Mouse (Mus musculus): ENCODE data around the gene Arpp19.

Arpp19 gene

GRCm38 (mm10) chr9:75040566-75040965 lies 3.2 kb downstream of the Arpp19 start:
- peak; percentile 34 to 50 for DNase-seq

DNA sequence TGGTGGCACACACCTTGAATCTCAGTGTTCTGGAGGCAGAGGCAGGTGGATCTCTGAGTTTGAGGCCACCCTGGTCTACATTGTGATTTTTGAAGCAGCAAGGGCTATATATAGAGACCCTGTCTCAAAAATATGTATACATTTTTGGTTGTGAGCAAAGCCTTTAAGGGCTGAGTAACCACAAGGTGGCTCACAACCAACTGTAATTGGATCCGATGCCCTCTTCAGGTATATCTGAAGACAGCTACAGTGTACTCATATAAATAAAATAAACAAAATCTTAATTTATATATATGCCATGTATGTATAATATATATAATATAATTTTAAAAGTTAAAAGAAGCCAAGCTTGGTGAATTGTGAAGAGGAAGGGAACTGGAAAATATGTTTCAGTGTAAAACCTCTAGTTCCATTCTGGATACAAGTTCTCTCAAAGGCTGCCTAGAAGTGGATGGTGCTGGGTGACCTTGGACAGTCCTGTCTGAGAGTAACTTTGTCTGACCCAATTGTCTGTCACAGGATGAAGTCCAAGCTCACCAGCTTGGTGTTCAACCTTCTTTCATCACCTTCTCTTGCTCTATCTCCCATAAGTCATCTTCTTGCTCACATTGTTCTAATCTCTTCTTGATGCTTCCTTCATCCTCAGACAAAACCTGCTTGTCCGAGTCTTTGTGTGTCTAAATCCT lies 4.6 kb downstream of the Arpp19 start:
- no peak for DNase-seq

DNA sequence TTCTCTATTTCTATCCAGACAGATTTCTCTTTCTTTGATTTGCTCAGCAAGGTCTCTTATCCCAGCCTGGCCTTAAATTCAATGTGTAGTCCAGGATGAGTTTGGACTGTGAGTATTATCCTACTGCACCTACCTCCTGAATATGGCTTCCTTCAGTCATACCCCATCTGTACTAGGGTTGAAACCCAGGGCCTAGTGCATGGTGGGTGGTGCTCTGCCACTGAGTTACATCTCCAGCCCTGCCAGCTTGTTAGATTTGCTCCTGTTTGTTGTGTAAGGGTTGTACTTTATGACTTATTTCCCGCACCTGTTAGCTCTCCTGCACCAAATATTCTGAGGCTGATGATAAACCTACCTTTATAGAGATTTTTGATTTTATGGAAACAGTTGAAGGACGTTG lies 5.8 kb downstream of the Arpp19 start:
- no peak for DNase-seq

DNA sequence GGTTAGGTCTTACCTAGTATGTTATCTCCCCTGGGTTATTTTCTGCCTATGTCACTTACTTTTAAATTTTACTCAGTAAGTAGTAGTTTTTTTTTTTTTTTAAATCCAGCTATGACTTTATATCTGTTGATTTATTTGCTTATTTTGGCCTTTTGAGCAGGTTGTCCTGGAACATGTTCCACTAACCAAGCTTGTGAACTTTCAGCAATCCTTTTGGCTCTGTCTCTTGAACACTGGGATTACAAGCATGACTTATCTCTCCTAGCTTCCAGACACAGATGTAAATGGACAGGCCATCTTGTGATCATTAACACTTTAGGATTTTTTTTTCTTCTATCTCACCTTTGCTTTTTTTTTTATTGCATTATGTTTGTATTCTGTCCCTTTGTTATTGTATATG lies 9.7 kb downstream of the Arpp19 start:
- no peak for DNase-seq

- no peak for DNase-seq
Measured at GRCm38 (mm10) chr9:75049100-75049499, 11.7 kb downstream of the Arpp19 start.

DNA sequence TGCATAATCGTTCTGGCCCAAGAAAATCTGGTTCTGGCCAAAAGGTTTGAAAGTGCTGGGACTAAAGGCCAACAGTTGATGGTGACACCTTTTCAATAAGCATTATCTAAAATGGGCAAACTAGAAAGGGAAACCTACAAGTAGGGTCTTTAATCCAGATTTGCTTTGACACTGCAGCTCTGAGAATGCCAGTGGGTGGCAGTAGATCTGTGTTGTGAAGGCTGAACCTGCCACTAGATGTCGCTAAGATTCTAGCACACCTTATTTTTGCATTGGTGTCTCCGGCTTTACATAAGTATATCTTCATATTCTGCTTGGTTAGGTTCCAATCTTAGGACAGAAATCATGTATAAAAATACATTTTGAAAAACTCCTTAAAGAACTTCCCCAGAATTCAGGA lies 12.6 kb downstream of the Arpp19 start:
- peak; percentile 49 to 76 for DNase-seq

DNA sequence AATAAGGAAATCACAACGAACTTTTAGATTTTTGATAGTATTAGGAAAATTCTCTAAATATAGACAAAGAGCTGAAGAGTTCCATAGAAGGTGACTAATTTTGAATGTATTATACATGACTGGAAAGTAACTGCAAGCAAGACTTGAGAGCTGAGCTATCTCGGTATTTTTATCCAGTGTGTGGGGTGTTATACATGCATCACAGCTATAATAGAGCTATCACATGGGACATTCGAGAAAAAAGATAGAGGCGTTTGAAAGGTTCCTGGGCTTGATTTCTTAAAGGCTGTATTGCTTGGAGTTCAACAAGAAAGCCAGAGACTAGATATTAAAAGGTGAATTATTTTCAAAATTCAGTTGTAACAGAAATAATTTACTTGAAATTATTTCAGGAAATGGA lies 14.4 kb downstream of the Arpp19 start:
- no peak for DNase-seq

- peak in 1 of 2 experiments; percentile 31 for DNase-seq
Measured at GRCm38 (mm10) chr9:75055046-75055445, 17.6 kb downstream of the Arpp19 start.

GRCm38 (mm10) chr9:75064678-75065331 lies 27.4 kb downstream of the Arpp19 start:
- no peak for DNase-seq

DNA sequence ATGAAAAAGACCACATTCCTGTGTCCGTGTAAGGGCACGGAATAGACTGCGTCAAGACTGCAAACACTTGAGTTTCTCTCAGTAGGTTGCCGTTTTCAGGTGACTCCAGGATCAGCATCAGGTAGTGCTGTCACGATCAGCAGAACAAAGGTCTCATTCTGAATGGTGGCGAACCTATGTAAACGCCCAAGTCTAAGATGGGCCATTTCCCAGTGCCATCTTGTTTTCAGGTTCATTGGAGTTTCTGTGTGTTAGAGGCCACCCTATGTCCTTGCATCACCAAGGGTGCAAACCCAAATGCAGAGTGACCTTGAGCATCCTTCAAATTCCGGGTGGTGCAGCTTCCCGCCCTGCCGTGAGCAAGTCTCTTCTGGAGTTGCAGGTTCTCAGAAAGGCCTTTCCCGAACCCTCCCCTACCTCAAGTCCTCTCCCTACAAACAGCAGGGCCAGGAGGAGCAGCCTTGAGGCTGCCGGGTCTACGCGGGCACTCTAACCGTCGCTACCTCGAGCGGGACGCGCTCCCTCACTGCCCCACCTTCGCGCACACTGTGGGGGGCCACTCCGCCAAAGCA lies 33.1 kb downstream of the Arpp19 start, which contains the start of gene Myo5a:
Gene Myo5a (plus strand): TSS at position 559 of the 572 bp plus-strand sequence.
- DNase-seq: no peak

DNA sequence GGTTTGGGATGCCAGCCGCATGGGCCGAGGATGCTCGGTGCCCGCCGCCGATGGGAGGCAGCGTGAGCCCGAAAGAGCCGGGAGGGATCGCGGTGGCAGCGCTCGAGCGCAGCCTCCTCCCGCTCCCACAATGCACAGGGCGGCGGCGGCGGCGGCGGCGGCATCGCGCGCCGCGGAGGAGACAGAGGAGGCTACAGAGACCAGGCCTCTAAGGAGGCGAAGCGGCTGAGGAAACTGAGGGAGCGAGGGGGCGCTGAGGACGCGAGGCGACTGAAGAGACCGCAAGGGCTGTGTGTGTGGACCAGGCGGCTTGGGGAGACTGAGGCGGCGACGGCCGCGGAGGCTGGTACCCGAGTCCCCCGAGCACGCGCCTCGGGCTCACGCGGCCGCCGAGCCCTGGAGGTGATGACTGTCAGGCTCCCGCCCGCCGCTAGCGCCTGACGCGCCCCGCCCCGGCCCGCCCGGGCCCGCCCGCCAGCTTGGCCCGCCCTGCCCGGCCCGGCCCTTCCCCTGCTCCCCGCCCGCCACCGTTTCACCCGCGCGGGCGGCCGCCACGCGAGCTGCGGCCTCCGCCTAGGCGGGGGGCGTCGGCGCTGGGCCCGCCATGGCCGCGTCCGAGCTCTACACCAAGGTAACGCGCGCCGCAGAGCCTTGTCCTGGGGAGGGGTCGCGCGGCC lies 33.8 kb downstream of the Arpp19 start:
- DNase-seq: peak; percentile 41 to 65

DNA sequence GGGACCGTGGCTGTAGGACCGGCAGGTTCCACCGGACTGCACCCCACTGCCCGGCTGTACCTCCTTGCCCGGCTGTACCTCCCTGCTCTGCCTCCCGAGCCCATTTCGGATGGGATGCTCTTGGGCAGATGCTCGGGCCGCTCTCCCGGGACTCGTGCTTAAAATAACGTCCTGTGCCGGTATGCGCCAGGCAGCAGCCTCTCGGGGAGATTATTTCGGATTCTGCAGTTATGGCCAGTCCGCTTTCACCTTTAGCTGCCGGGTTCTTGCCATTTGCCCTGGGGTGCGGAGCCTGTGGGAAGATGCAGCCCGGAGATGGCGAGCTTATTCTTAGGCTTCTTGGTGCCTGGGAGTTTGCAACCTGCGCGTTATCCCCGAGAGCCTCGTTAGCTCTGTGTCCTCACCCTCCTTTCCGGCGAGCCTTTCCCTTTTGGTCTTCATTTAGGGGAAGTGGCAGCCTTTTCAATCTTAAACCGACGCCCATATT lies 34.3 kb downstream of the Arpp19 start:
- peak in 1 of 2 experiments; percentile 26 for DNase-seq

DNA sequence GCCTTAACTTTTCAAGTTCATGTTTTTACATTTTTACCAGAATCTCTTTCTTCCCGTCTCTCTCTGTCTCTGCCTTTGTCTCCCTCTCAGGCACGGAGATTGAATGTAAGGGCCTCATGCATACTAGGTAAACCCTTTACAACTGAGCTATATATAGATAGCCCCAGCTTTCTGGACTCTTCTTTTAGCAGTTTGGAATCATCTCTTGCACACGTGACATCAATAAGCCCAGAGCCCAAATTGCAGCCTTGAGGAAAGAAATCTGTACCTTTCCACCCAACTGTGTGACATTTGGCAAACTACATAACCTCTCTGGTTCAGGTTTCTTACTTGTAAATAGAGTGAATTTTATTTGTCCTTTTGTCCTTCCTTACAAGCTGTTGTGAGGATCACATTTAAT lies 34.9 kb downstream of the Arpp19 start:
- no peak for DNase-seq

- DNase-seq: no peak
Measured at GRCm38 (mm10) chr9:75077191-75077590, 39.8 kb downstream of the Arpp19 start.

GRCm38 (mm10) chr9:75085242-75085824 lies 47.9 kb downstream of the Arpp19 start:
- DNase-seq: no peak

DNA sequence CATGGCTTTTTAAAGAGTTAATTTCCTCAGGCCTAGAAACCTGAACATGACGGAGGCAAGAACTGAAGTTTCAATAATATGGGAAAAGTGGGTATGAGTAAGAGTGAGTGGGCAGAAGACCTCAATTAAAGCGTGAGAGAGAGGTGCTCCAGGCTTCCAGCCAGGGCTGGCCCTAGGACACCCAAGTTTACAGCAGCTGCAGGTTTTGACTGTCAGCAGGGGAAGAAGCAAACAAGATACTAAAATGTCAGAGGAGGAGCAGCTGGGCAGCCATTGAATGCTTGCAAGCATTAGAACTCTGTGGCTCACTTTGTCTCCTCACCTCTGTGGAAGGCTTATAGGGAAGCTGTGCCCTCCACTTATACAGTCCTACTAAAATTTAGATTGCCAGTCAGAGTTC lies 50.4 kb downstream of the Arpp19 start:
- no peak for DNase-seq

DNA sequence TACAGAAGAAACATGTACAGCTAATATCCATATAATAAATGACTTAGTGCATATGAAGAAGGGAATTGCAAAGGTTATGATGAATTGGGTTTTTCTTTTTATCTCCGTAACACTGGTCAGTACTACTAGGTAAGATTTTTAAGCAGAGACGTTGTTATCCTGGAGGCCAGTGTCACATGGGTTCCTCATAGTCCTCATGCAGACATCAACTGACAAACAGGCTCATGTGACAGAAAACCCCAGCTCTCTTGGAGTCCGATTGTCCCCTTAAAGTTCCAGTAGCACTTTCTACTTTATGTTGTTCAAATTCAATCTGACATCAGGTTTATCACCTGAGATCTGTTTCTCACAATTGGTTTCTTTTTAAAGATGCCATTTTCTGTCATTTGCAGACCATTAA lies 51.9 kb downstream of the Arpp19 start:
- no peak for DNase-seq

GRCm38 (mm10) chr9:75092134-75092533 lies 54.7 kb downstream of the Arpp19 start:
- no peak for DNase-seq

DNA sequence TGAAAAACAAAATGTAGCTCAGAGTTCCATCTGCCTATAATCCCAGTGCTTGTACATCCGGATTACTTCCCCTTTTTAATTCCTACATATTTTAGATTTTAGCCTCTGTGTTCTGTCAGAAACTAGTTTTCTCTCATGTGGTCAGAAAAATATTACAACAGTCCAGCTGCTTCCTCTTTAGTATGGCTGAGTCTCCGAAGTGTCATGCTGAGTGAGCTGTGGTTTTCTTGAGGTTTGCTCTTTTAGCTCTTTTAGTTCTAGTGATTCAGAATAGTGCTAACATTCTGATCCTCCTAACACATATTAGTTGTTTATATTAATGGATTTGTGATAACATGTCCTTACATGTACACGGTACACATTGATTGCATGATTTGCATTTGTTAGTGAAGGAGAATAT lies 57.3 kb downstream of the Arpp19 start:
- DNase-seq: no peak

GRCm38 (mm10) chr9:75098937-75099336 lies 61.5 kb downstream of the Arpp19 start:
- no peak for DNase-seq

DNA sequence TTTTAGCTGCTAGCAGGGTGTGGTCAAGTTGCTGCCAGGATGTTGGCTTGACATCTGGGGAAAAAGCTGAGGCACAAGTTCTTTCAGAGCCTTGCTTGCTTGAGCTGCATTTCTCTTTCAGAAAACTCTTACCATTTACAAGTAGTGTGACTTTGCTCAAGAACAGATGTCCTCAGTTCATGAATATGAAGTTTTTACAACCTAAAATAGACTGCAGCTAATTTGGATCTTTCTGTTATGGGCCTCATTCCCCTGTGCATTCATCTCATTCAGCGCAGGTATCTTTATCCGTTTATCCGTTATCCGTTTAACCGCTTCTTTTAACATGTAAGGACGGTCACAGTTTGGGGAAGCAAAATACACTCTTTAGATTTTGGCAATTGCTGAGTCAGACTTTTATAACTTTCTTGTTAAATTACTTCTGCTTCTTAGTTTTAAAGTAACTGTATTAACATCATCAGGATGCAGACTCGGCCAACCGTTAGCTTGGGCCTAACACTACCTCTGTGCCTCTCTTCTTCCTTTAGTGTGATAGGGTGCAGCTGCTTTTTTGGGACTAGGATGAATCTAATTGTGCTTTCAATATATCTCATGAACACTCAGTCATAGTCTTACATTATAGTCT lies 62.9 kb downstream of the Arpp19 start:
- DNase-seq: no peak

DNA sequence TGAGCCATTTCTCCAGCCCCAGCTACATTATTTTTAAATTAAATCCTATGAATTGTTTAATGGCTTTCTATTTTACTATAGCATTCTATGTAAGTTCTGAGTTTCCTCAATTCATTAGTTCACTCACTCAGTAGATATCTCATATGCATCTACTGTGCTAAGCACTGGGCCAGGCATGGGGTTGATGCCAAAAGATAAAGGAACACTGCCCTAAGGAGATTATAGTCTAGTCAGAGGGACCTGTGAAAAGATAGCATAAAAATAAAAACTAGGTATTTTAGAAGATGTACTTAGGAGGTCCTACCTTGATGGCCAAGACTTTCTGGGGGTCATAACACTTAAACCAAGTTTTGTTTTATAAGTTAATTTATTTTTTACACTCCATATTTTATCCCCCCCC lies 64.7 kb downstream of the Arpp19 start:
- DNase-seq: no peak
